Mouse (Mus musculus) embryonic facial prominence, embryonic 14.5 days (tissue): ENCODE results near the gene Ryr1. TPM values are rescaled to one million over a fixed set of nuclear protein-coding genes. Genes with fewer than 3 reads are reported as not detected.

ENCODE experiments used
- ATAC-seq: fragments of 200-750 bp; cut with Nextera tagmentation; 2 replicates; pipeline ENCODE4 v1.8.0; 2017; ENCODE audit warnings: low read depth, moderate number of reproducible peaks, moderate TSS enrichment
- DNase-seq: peaks from one replicate; pipeline ENCODE4 v3.0.0-alpha.2; 2015; ENCODE audit warnings: low spot score
- H3K27ac ChIP-seq: fragments of 300-500 bp; sonication (generic); replicated peaks from 2 replicates; pipeline ENCODE4 v1.5.1; 2014; ENCODE audit warnings: low read depth, mild to moderate bottlenecking, low read length, moderate library complexity
- H3K27me3 ChIP-seq: fragments of 300-500 bp; sonication (generic); replicated peaks from 2 replicates; pipeline ENCODE4 v1.6.1; 2014; ENCODE audit warnings: low read length; ENCODE audit not compliant: control insufficient read depth, insufficient read depth
- H3K36me3 ChIP-seq: fragments of 300-500 bp; sonication (generic); 2 replicates; pipeline ENCODE4 v1.6.1; 2014; ENCODE audit warnings: low read length, mixed read lengths; ENCODE audit not compliant: control insufficient read depth, insufficient read depth
- H3K4me1 ChIP-seq: fragments of 300-500 bp; sonication (generic); 2 replicates; pipeline ENCODE4 v1.6.1; 2014; ENCODE audit warnings: antibody characterized with exemption, low read length; ENCODE audit not compliant: control insufficient read depth, insufficient read depth
- H3K4me2 ChIP-seq: fragments of 300-500 bp; sonication (generic); 2 replicates; pipeline ENCODE4 v1.6.1; 2014; ENCODE audit warnings: low read depth, mild to moderate bottlenecking, low read length, moderate library complexity, mixed read lengths
- H3K4me3 ChIP-seq: fragments of 300-500 bp; sonication (generic); 2 replicates; pipeline ENCODE4 v1.5.1; 2014; ENCODE audit warnings: low read depth, mild to moderate bottlenecking, low read length
- H3K9ac ChIP-seq: fragments of 300-500 bp; sonication (generic); 2 replicates; pipeline ENCODE4 v1.6.1; 2014; ENCODE audit warnings: low read depth, mild to moderate bottlenecking, low read length, moderate library complexity, mixed read lengths
- H3K9me3 ChIP-seq: fragments of 300-500 bp; sonication (generic); 2 replicates; pipeline ENCODE4 v1.6.1; 2016; ENCODE audit warnings: low read length; ENCODE audit not compliant: control insufficient read depth
- WGBS: fragments of 180-500 bp; shearing (Covaris S2); extraction: QIAGEN DNeasy Blood & Tissue Kit; methylation state at CpG from one replicate; pipeline ENCODE4 v1.1.7; 2014; 5-methylcytosine and 5-hydroxymethylcytosine counted together
- polyA plus RNA-seq: library from polyadenylated mRNA; unstranded; fragments of >200 nt; fragmentation: Nextera tagmentation; extraction: Ambion mirVana; gene quantifications from 2 replicates; pipeline ENCODE4 v1.2.1, GENCODE M21; 2014

The Ryr1 gene
- polyA plus RNA-seq, 1 experiment from 2014 or later = 10.6 TPM

DNA sequence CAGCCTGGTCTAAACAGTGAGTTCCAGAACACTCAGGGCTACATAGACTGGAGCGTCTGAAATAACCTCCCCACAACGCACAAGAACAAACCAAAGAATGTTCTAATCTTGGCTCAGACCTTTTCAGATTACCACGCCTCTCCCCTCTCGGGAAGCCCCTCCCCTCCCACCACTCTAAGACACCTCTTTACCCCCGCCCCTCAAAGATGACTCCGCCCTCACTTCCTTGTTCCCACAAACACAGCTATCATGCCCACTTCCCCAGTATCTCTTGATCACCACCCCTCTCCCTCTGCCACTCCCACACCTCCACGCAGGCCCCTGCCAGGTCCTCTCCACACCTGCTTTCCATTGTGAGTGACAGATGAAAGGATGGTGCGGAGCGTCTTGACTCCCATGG lies 116.3 kb downstream of the Ryr1 start:
- ATAC-seq (no peak), DNase-seq (no peak)
- no peak overlapping the region for H3K4me2 ChIP-seq
- no peaks in the 10 kb centered on the region for H3K27me3 ChIP-seq
- no peaks in the 10 kb centered on the region for H3K36me3 ChIP-seq
- no peak overlapping the region for H3K27ac ChIP-seq
- 73% methylated on average over 9 of the region's 9 CpGs for WGBS
- no peak overlapping the region for H3K9ac ChIP-seq
- no peak overlapping the region for H3K4me3 ChIP-seq
- H3K9me3 ChIP-seq = no peaks in the 10 kb centered on the region
- no peaks in the 10 kb centered on the region for H3K4me1 ChIP-seq

DNA sequence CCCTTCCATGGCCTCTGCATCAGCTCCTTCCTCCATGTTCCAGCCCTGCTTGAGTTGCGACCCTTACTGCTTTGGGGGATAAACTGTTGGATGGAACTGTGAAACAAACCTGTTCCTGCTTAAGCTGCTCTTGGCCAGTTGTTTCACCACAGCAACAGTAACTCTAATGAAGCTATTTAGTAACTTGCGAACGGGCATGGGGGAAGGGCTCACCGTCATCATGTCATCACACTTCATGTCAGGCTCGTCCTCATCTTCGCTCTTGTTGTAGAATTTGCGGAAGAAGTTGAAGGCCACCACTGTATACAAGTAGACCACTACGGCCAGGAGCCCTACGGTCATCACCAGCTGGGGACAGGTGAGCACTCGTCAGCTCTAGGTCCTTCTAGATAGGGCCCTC lies 116.8 kb downstream of the Ryr1 start:
- no peak overlapping the region for H3K4me2 ChIP-seq
- H3K9me3 ChIP-seq = no peaks in the 10 kb centered on the region
- DNase-seq (no peak), ATAC-seq (no peak)
- no peak overlapping the region for H3K27ac ChIP-seq
- H3K9ac ChIP-seq = no peak overlapping the region
- H3K4me1 ChIP-seq = no peaks in the 10 kb centered on the region
- 87% methylated on average over 10 of the region's 10 CpGs for WGBS
- H3K36me3 ChIP-seq = no peaks in the 10 kb centered on the region
- no peaks in the 10 kb centered on the region for H3K27me3 ChIP-seq
- no peak overlapping the region for H3K4me3 ChIP-seq

DNA sequence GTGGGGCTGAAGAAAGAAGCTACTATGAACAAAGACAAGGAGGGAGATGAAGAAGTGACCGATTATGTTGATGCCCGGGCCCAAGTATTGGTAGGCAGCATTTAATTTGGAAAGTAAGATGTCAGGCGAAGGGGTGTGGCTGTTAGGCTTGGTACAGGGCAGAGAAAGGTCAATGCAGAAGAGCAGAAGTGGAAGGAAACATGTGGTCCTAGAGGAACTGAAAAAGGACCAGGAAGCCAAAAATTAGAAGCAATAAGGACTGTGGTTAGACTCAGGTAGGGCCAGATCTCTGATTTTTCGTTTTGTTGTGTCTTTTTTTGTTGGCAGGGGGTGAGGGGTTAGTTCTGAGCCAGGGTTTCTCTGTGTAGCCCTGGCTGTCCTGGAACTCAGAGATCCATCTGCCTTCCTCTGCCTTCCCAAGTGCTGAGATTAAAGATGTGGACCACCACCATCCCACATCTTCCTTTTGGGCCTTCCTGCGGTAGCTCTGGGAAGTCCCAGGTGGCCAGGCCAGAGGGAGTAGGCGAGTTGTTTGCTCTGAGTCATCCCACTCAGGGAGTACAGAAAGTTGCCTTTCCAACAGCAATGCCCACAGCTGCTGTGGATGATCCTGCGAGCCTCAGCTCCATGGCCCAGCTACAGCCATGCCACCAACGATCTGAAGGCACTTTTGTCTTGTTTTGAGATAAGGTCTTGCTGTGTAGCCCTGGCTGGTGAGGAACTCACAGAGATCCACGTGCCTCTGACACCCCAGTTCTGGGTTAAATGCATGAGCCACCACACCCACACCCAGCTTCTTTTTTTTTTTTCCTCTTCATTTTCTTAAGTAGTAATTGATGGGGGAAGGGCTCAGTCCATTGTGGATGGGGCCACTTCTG lies 117.5 kb downstream of the Ryr1 start:
- Histone ChIP-seq H3K36me3 (no peaks in the 10 kb centered on the region), H3K9ac (no peak overlapping the region), H3K4me3 (no peak overlapping the region), H3K4me2 (no peak overlapping the region), H3K27ac (no peak overlapping the region), H3K27me3 (no peaks in the 10 kb centered on the region), H3K9me3 (no peaks in the 10 kb centered on the region), H3K4me1 (no peaks in the 10 kb centered on the region)
- no peak for ATAC-seq
- no peak for DNase-seq
- WGBS = 76% methylated on average over 9 of the region's 9 CpGs

DNA sequence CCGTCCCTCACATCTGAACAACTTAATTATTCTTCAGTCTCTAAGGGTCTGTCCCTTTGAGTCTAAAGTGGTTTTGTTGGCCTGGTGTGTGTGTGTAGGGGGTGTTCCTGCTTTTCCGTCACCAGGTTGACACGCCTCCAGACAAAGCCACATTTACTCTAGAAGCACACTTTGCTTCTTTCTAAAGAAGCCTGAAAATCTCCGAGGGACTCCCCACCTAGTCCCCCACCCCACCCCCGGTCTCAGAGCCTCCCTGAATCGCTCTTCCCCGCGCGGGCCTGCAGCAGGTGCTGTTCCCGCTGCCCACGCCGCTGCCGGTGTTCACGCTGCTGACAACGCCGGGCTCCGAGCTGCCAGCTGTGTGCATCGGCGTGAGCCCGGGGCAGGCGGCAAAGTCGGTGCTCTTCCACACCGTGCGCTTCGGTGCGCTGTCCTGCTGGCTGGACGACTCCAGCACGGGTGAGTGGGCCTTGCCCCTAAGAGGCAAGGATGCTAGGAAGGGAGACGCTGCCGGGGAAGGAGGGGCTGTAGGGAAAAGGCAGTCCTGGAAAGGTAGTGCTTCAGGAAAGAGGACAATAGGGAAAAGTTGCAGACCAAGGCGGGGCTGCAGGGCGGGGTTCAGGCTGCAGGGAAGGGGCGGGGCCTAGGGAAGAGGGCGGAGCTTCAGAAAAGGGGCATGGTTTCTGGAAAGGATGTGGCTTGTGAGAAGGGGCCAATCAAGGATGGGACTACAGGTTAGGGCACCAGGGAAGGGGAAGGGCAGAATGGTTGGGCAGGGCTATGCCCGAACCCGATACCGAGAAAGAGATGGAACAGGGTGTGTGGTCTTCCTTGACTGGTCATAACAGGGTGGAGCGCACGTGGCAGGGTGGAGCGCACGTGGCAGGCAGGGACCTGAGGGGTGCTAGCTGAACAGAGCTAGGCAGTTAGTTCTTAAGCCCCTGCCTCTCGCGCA lies 124.1 kb downstream of the Ryr1 start:
- peak; percentile 88 for ATAC-seq
- Histone ChIP-seq H3K36me3 (no peaks in the 10 kb centered on the region), H3K4me3 (peak overlapping the region; percentile 56), H3K4me2 (peak overlapping the region; percentile 91), H3K27ac (peak overlapping the region; percentile 70; the same call in 1 of the 2 replicates), H3K9ac (peak overlapping the region; percentile 75), H3K27me3 (no peaks in the 10 kb centered on the region), H3K9me3 (no peaks in the 10 kb centered on the region), H3K4me1 (no peaks in the 10 kb centered on the region)
- peak; percentile 80 for DNase-seq
- 5% methylated on average over 43 of the region's 43 CpGs for WGBS

DNA sequence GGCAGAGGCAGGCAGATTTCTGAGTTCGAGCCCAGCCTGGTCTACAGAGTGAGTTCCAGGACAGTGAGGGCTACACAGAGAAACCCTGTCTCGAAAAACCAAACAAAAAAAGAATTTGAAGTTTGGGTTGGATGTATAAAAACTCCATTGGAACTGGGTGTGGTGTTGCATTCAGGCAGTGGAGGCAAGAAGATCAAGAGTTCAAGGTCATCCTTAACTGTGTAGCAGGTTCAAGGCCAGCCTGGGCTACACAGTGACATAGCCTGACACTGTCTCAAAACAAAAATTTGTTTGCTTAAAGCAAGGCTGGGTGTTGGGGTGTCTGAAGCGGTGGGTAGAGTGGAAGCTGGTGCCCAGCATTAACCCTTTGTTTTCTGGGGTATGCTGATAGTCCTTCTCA lies 131.6 kb downstream of the Ryr1 start:
- no peak overlapping the region for H3K27ac ChIP-seq
- ATAC-seq (no peak), DNase-seq (no peak)
- no peak overlapping the region for H3K4me2 ChIP-seq
- H3K4me1 ChIP-seq = no peaks in the 10 kb centered on the region
- no peak overlapping the region for H3K4me3 ChIP-seq
- H3K9me3 ChIP-seq = no peaks in the 10 kb centered on the region
- H3K9ac ChIP-seq = no peak overlapping the region
- WGBS = 83% methylated on average over 3 of the region's 3 CpGs
- no peaks in the 10 kb centered on the region for H3K27me3 ChIP-seq
- H3K36me3 ChIP-seq = no peaks in the 10 kb centered on the region

DNA sequence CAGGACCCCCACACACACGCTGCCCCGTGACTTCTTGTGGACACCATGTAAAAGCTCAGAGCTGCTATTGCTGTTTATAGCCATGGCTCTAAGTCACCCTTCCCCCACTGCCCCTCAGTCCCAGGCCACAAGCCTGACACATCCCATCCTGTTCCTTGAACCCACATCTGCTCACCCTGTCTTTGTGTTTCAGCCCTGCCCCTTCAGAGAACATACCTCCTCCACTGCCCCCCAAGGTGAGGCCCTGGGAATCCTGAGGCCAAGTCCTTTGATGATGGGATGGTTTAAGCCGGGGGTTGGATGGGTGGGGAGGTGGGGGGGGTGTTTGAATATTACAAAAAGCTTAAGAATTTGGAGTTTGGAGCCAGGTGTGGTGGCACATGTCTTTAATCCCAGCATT lies 132.0 kb downstream of the Ryr1 start:
- no peaks in the 10 kb centered on the region for H3K9me3 ChIP-seq
- no peaks in the 10 kb centered on the region for H3K4me1 ChIP-seq
- WGBS = 86% methylated on average over 3 of the region's 3 CpGs
- H3K27me3 ChIP-seq = no peaks in the 10 kb centered on the region
- no peak overlapping the region for H3K4me2 ChIP-seq
- DNase-seq (no peak), ATAC-seq (no peak)
- H3K9ac ChIP-seq = no peak overlapping the region
- no peaks in the 10 kb centered on the region for H3K36me3 ChIP-seq
- no peak overlapping the region for H3K4me3 ChIP-seq
- no peak overlapping the region for H3K27ac ChIP-seq

DNA sequence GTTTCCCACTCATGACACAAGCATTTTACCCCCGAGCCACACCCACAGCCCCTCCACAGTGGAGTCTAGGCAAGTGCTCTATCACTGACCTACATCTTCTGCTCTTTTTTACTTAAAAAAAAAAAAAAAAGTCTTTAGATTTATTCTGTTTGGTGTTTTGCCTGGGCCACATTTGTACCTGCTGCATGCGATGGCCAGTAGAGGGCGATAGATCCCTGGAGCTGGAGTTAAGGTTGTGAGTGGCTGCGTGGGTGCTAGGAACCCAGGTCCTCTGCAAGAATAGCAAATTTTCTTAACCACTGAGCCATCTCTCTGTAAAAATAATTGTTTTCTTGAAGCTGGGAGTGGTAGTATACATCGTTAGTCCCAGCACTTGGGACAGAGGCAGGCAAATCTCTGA lies 133.4 kb downstream of the Ryr1 start:
- Histone ChIP-seq H3K9ac (no peak overlapping the region), H3K4me3 (no peak overlapping the region), H3K4me1 (no peaks in the 10 kb centered on the region), H3K36me3 (no peaks in the 10 kb centered on the region), H3K9me3 (no peaks in the 10 kb centered on the region), H3K4me2 (no peak overlapping the region), H3K27ac (no peak overlapping the region), H3K27me3 (no peaks in the 10 kb centered on the region)
- WGBS = 68% methylated on average over 5 of the region's 5 CpGs
- ATAC-seq (no peak), DNase-seq (no peak)

DNA sequence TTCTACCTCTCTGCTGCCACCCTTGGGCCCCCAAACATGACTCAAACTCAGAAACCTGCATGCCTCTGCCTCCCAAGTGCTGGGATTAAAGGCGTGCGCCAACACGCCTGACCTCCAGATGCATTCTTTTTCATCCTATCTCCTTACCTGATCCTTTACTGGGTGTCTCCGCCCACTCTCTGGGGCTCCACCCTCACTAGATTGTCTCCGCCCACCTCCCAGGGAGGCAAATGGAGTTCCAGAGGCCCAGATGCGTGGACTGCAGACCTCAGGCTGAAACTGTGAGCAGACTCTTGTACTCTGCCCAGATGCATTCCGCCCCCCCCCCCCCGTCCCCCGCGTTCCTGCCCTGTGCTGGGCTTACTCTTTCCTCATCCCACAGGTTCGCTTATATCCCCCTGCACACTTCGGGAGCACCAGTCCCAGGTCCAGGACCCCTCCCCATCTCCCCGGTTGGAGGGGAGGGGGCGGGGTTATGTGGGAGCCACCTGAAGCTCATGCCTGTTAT lies 134.2 kb downstream of the Ryr1 start:
- 58% methylated on average over 13 of the region's 14 CpGs for WGBS
- Histone ChIP-seq H3K27me3 (no peaks in the 10 kb centered on the region), H3K9ac (no peak overlapping the region), H3K4me1 (no peaks in the 10 kb centered on the region), H3K36me3 (no peaks in the 10 kb centered on the region), H3K4me3 (no peak overlapping the region), H3K27ac (no peak overlapping the region), H3K9me3 (no peaks in the 10 kb centered on the region), H3K4me2 (no peak overlapping the region)
- DNase-seq (no peak), ATAC-seq (no peak)
